Mouse (Mus musculus): Measurements from ENCODE around the gene Cdca7.

GRCm38 (mm10) chr2:72426776-72427175 is 49.2 kb upstream of the Cdca7 start:
- TF ChIP-seq CTCF (IDR thresholded peaks at IDR 0.05; ENCODE audit: low read depth, low read length) (no peak), GATA1 (IDR thresholded peaks at IDR 0.05; ENCODE audit: borderline replicate concordance, low read length) (no peak), POLR2AphosphoS5 (IDR thresholded peaks at IDR 0.05; ENCODE audit: insufficient replicate concordance, low read depth, low read length) (no peak), TAL1 (conservative IDR thresholded peaks at IDR 0.05; ENCODE audit: low read depth, low read length) (no peak), GATA2 (IDR thresholded peaks at IDR 0.05; ENCODE audit: borderline replicate concordance, low read depth, low read length) (no peak)

Measured in G1E (cell line).